Mouse (Mus musculus) ZHBTc4 (cell line): ENCODE measurements around the gene S100a6.

Experiments used
- DNase-seq: peaks from one replicate; pipeline ENCODE4 v3.0.0-alpha.2; 2011; ENCODE audit warnings: low read depth, low spot score

Gene S100a6

DNA sequence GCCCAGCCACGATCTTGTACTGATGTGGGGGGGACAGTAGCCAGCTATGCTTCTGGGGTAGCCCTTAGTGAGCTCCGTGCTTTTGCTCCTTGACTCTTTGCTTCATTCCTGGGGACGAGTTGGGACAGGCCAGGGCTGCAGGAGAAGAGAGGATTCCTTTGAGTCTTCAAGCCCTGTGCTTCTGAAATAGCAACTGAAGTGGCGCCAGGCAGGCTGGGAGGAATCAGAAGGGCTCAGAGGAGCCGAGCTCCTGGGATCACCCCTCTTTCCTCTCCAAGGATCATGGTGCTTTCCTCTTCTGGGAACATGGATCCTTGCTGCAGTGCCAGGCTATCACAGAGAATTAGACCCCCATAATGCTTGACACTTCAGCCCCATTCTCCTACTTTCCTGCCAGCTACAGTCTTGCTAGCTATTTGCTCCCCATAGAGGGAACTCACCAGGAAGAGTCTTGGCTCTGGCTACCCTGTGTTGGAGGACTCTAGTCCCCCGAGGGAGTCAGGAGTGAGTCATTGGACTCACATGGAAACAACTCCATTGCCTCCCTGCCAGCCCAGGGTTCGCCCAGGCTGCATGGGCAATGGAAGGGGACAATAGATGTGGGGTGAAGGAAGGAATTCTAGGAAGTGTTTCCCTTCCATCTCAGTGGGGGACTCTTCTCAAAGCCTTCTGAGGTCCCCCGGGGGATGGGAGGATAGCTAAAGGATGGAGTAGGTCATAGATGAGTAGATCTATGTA, 12.1 kb upstream of the S100a6 start:
- DNase-seq: no peak

DNA sequence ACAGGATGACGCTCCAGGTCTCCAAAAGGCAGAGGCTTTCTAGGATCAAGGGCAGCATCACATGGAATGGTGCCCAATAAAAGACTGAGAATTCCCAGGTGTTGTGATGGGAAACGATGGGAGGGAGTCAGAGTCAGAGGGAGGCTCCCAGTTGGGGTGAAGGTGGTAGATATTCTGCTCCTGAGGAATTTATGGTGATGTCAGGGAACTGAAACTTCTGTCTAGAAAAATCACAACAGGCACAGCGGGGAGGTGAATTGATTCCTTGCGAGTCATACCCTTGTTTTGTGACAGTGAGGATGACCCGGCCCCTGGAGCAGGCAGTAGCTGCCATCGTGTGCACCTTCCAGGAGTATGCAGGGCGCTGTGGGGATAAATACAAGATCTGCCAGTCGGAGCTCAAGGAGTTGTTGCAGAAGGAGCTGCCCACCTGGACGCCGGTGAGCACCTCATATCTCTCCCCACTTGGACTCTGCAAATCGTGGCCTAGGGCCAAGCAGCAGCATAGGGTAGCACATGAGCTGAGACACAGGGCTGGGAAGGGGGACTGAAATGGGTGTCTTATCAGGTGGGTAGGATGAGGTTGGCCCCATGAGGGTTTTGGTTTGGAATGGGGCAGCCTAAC, 11.1 kb upstream of the S100a6 start, which contains the start of gene Gm42674:
Gene Gm42674, plus strand, starts transcription at position 419 of the 625 bp plus-strand sequence.
- DNase-seq: no peak

DNA sequence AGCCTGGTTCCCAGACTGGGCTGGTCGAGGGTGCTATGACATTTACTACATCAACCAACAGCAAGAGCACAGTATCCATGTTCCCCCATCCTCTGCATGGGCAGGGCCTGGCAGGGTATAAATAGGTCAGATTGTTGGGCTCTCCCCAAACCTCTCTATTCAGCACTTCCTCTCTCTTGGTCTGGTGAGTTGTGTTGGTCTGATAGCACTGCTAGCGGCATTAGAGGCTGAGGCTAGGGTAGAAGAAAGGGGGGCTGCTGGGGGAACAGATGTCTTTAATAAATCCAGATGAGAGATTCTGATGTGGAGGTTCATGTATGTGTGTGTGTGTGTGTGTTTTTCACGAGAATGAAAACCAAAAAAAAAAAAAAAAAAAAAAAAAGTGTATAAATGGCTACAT, 9.1 kb upstream of the S100a6 start, which contains the start of gene S100a4:
Gene S100a4, plus strand, starts transcription at position 149 of the 400 bp plus-strand sequence.
- no peak for DNase-seq

DNA sequence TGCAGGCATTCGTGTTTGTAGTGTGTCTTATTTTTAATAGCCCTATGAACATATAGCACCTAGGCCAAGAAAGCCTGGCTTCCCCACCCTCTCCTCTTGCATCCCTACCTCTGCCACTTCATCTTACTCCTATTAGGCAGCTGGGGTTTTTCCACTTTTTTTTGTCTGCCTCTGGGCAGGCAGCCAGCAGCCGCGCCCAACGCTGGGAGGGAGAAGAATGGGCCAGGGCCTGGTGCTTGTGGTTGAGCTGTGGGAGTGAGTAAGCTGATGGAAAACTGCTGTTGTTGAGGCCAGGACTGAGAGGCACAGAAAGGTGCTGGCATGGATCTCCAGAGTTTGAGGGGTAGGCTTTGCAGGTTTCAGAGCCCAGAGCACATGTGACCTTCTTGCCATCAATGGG, 8.3 kb upstream of the S100a6 start:
- DNase-seq: peak; percentile 50

DNA sequence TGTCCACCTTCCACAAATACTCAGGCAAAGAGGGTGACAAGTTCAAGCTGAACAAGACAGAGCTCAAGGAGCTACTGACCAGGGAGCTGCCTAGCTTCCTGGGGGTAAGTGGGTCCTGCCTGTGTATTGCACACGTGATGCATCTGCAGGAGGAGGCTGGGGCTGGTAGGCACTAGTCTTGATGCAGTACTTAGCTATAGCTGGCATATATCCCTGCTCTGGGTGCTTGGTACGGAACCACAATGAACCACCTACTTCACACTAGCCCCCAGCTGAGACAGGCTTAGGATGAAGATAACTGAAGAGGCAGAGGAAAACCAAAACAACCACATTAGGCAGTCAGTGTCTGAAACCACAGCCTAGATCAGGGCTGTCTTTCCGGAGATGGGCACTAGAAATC, 7.6 kb upstream of the S100a6 start:
- no peak for DNase-seq

DNA sequence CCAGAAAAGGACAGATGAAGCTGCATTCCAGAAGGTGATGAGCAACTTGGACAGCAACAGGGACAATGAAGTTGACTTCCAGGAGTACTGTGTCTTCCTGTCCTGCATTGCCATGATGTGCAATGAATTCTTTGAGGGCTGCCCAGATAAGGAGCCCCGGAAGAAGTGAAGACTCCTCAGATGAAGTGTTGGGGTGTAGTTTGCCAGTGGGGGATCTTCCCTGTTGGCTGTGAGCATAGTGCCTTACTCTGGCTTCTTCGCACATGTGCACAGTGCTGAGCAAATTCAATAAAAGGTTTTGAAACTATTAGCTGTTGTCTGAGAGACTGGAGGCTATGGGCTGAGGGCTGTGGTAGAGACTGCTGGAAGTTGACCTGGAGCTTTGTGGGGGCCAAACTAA, 6.9 kb upstream of the S100a6 start:
- DNase-seq: no peak

DNA sequence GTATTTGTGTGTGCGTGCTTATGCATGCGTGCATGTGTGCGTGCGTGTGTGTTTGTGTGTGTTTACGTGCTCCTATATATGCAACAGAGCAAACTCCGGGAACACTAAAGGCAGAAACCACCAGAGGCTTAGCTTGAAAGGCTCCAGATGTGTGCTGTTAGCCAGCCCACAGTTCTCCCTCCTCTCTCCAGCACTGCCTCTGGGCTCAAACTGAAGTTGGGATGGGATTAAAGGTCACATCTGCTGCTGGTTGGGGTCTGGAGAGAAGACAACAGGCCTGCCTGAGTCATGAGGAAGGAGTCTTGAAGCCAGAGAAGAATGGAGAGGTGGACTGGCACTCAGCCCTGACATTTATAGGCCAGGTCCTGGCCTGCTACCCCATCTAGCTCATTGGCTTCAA, 6.5 kb upstream of the S100a6 start:
- DNase-seq: no peak

DNA sequence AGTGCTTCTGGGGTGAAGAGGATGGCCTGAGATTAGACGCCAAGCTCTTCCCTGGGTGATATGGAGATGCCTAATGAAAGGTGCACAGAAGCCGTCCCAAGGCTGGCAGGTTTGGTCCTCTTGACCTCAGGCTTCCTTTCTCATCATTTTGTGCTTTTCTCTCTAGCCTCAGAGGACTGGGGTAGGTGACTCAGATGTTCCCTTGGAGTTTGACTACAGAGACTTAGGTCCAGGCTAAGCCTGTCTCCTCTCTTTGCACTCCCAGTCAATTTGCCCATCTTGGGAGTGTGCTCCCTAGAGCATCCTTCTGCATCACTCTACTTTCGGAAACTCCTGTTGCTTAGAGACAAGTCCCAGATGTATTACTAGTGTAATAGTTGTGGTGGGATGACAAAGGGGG, 5.3 kb upstream of the S100a6 start:
- DNase-seq: no peak

DNA sequence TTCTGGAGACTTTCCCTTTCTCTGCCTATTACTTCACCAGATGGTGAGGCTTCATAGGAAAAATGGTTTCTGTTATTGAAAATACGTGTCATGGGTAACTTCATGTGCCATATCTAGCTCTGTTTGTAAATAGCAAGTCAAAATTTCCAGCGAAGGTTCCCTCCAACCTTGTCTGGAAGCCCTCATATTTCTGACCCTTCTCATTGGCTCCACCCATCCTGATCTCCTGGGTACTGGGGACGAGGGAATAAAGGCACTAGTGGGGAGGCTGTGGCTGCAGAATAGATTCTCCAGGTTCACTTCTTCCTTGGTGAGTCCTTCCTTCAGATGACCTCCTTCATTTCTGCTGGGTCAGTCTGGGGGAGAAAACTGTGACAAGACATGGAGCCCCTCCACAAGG, 4.5 kb upstream of the S100a6 start, which contains the start of gene S100a5:
Gene S100a5, plus strand, starts transcription at position 301 of the 400 bp plus-strand sequence.
- no peak for DNase-seq

DNA sequence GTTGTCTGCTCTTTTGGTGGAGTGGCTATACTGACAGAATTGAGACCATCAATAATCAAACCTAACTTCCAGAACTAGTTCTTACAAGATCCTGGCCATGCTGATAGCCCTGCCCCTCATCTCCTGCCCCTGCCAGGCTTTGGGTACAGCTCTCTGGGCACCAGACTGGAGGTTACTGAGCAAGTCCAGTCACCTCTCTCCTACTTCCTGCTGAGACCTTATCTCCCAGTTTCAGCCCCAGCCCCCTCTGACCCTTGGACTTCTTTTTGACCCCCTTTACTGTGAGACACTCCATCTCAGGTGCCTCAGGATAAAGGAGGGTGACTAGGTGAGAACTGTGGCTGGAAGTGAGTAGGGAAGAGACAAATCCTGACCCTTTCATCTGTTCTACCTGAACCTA, 3.6 kb upstream of the S100a6 start:
- no peak for DNase-seq

DNA sequence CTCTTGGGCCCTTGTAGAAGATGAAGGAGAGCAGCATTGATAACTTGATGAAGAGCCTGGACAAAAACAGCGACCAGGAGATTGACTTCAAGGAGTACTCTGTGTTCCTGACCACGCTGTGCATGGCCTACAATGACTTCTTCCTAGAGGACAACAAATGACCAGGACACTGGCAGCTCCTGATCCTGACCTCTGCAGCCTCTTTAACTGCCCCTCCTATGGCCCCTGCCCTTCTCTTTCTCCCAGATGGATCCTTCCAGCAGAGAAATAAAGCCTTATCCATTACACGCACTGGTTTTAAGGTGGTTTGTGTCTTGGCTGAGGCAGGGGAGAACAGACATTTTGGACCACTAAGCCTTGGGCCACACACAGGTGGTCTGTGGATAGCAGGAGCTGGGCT, 1.2 kb upstream of the S100a6 start:
- no peak for DNase-seq

DNA sequence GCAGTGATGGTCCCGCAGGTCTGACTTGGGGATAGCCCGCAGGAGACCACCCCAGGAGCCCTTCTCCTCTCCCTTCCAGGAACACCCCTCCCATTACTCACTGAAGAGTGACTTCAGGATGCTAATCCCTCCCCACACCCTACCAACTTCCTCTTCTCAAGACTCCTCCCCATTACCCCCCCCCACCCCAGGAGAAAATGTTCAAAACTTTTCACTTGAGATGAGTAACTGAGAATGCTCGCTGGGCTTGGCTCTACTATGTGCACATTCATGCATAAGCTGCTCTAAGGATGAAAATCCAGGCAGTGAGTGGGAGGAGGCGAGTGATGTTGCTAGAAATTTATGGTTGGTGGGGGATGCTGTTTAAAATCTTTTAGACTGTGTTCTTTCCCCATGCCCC, 621 bp upstream of the S100a6 start:
- no peak for DNase-seq

DNA sequence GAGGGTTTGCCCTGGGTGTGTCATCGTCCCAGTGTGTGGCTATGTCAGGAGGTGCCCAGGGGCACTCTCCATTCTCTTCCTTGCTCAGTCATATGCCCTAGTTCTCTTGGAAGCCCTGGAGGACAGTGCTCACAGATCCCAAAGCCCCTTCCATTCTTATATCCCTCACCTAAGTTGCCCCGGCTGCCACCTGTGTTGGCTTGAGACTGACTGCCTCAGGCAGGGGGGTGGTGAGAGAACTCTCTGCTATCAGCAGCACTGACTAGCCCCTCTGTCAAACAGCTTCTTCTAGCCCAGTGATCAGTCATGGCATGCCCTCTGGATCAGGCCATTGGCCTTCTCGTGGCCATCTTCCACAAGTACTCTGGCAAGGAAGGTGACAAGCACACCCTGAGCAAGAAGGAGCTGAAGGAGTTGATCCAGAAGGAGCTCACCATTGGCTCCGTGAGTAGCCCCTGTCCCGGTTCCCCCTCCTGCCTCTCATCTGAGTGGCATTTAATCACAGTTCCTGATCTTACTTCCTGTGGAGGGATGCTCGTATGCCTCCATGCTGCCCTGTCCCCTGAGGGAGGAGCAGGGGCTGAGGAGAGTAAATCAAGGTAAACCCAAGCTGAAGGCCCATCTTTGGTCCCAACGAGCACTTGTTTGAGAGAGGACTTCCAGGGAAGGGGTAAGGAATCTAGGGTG, 922 bp downstream of the S100a6 start:
- DNase-seq: no peak

DNA sequence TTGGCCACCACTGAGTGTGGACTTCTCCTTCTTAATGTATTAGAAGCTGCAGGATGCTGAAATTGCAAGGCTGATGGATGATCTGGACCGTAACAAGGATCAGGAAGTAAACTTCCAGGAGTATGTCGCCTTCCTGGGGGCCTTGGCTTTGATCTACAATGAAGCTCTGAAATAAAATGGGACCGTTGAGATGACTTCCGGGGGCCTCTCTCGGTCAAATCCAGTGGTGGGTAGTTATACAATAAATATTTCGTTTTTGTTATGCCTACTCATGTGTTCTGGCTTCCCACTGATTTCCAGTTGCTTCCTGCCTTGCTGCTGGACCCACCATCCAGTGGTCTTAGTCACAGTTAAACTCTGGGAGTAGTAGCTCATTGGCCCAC, 1.5 kb downstream of the S100a6 start:
- DNase-seq: no peak

DNA sequence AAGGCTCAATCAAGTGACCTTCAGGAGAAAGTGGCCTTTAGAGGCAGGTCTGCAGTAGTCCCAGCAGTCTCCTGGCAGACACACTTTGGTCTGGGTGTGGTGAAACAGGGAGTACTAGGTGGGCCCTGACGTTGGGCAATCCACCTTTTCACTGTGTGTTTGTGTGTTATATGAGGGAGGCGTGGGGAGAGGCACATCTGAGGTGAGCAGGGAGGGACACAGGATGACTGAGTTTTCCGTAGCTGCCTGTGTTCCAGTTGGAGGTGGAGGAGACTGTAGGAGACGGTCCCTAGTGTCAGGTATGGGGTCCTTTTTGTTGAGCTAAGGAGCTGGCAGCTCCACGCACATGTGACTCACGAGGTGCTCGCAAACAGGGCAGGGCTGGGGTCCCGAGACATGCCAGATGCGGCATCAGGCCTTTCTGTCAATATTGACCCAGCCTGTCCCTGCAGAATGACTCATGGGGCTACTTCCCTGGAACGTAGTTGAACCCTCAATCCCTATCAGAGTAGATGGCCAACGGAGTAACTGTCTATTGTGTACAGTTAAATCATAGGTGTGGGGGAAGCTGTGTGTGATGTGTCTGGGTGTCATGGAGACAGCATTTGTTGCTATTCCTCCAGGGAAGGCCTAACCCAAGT, 2.0 kb downstream of the S100a6 start:
- no peak for DNase-seq

DNA sequence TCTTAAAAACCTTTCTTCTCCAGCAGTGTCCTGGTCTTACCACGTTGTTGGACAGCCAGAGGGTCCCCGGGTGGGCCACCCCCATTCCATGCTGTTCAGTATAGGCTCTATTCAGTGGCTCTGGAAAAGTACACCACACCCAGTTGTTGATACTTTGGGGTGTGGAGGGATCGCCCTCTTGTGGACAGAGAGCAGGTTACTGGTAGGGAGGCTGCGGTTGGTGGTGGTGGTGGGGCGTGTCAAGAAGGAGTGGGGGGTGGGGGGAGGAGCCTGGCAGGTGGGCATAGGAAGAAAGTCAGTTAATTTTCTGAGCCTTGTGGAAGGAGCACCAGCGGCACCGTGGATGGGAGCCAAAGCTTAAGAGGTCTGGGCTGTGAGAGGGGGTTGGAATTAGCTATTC, 2.7 kb downstream of the S100a6 start:
- peak; percentile 83 for DNase-seq

DNA sequence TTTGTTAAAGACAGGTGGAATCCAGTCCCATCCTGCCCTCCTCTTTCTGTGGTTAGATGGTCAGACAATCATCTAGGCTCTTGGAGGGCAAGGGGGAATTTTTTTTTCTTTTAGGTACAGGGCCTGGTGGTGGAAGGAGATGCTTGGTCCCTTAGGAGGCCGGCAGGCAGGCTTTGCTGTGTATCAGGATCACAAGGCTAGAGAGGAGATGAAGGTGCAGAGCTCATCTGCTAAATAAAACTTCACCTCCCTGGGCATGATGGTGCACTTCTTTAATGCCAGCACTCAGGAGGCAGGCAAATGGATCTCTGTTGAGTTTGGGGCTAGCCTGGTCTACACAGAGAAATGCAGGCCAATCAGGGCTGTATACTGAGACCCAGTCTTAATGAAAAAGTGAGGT, 3.2 kb downstream of the S100a6 start:
- no peak for DNase-seq

DNA sequence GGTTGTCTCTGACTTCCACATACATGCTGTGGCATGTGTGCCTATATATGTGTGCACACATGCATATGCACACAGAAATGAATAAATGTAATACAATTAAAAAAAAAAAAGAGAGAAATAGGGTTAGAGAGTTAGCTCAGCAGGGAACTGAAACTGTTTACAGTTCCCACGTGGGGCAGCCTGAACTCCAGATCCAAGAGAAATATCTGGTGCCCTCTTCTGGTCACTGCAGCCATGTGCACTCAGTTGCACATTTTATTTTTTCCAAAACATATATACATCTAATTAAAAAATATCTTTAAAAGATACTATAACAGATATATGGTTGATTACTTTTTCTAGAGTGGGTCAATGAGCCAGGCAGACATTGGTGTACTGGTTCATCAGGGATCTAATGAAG, 4.9 kb downstream of the S100a6 start:
- peak; percentile 35 for DNase-seq

DNA sequence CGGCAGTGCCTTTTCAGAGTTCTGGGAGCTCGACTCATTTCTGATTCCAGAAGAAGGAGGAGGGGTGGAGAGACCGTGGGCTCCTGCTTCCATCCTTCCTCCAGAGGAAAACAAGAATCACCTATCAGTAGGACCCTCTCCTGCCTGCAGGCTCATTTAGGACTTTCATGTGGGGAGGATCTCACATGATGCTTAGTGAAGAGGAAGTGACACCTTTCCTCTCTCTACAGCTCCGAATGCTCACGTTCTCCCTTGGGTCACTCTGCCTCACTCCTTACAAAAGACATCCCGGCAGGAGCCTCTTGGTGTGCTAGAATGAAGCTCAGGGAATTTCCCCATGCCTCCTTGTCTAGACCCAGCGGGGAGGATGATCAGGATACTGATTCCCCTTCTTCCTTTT, 8.9 kb downstream of the S100a6 start:
- no peak for DNase-seq

DNA sequence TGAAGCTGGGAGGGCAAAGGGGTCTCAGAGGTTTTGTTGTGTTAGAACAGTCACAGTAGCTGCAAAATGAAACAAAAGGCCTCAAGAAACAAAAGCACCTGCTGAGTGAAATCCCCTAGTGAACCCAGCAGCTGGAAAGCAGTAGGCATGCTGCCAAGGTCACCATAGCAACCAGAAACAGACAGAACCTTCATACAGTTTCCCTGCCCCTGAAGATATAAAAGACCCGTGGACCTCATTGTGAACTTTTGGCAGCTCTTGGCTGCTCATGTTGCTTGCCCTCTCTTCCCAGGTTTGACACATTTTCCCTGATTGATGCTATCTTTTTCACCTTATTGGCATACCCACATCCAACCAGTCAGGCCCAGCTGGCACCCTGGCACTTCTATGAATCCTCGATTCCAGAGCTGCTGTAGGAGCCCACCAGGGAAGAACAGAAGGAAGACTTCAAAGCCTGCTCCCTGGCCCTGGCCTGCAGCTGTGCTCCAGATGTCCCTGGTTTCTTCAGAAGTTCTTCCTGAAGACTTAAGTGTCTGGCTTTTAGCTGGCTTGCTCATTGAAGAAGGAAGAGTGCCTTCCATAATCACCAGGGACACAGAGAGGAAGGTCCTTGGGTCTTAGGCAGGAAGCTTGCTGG, 10.9 kb downstream of the S100a6 start:
- DNase-seq: peak; percentile 28

DNA sequence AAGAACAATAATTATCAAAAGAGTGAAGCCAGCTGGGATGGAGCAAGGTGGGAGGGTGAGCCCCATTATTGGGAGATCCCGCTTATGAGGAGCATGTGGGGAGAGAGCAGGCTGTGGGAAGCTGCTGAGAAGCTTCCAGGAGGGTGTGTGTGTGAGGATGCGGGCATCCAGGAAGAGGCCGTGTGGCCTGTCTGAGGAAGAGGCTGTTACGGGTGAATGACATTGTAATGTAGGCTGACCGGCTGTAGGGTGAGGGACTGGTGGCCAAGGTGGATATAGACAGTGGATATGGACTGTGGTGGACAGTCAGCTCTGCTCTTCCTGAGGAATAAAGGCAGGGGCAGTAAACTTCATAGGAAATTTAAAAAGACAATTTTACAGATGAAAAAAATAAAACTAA, 12.8 kb downstream of the S100a6 start:
- DNase-seq: no peak
